Mouse (Mus musculus) gastrocnemius, postnatal 10 days (tissue): ENCODE measurements around the gene Snx29. TPM values are rescaled to one million over a fixed set of nuclear protein-coding genes. Genes with fewer than 3 reads are reported as not detected.
"Not testable (repeated sequence)": the region's sequence is repeated elsewhere in the genome, so short reads cannot be mapped to it uniquely, and the experiment has no call there.

Source experiments
- DNase-seq: peaks from one replicate; pipeline ENCODE4 v3.0.0; 2021; ENCODE audit warnings: mixed read lengths
- total RNA-seq, 2 experiments: library from RNA; stranded (reverse); gene quantifications; 2 replicates each; pipeline ENCODE4 v1.2.3; 2021

Snx29 gene
- total RNA-seq, 2 experiments from 2014 or later = 12.9 to 16.0 TPM

DNA sequence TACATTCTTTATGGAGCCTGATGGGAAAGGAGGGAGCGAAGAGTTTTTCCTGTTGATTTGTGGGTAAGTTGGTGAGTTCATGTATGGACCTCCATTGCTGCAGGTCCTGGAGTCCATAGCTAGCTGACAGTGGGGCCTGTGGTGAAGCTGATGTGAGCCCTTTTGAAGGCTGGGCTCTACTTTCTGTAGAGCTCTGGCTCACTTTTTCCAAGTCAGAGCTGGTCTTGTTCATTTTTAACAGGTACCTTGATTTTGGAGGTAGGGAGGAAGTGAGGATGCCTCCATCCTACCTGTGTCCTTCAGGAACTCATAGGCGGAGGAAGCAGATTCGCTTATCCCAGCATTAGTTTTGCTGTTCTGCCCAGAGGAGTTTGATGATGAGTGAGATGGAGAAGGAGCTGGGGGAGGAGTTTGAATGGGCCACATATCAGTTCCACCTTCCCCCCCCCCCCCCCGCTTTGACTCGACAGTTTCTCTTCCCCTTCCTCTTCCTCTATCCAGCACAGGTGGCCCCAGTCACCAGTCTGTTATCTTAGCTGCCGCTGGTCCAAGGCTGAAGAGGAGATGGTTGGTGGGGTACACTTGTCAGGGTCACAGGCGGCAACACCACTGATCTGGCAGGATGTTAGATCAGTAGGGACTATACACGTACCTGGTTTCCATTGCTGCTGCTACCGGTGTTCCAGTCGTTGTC, 173.4 kb downstream of the Snx29 start:
- DNase-seq = no peak

GRCm38 (mm10) chr16:11496721-11497120, 174.0 kb downstream of the Snx29 start:
- peak; percentile 29 for DNase-seq

- no peak for DNase-seq
These were observed 177.4 kb downstream of the Snx29 start for GRCm38 (mm10) chr16:11500061-11500460.

GRCm38 (mm10) chr16:11501138-11501537, 178.4 kb downstream of the Snx29 start:
- DNase-seq = no peak

- DNase-seq = no peak
These were observed 178.9 kb downstream of the Snx29 start for GRCm38 (mm10) chr16:11501611-11502010.

- DNase-seq = no peak
These were observed 182.2 kb downstream of the Snx29 start for GRCm38 (mm10) chr16:11504666-11505491.

DNA sequence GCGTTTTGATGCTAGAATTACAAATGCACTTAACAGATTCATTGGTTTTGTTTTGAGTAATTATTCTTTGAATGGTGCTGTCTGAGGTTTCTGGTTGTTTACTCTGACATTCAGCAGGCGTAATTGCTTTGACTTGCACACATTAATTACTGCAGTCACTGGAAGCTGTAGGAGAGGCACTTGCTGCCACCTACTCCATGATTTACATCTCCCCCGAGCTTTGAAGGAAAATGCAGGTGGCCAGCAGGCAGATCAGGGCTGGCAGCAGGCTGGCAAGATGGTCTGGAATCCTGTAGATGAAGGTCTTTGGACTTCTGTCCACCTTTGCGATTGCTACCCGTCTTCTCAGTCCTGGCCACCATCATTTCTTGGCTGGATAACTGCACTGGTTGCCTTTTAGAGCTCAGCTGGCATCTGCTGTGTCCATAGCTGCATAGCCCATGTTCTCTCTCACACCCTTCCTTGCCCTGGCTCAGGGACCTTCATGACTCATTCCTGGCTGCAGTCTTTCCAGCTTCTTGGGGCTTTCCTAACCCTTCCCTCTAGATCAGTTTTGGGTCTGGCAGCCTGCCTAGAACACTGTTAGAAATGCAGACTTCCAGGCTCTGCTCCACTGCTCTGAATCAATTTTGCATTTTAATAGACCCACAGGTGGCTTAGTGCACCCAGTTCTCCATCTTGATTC, 182.9 kb downstream of the Snx29 start:
- DNase-seq = peak; percentile 66

- no peak for DNase-seq
These were observed 184.6 kb downstream of the Snx29 start for GRCm38 (mm10) chr16:11507188-11507731.

DNA sequence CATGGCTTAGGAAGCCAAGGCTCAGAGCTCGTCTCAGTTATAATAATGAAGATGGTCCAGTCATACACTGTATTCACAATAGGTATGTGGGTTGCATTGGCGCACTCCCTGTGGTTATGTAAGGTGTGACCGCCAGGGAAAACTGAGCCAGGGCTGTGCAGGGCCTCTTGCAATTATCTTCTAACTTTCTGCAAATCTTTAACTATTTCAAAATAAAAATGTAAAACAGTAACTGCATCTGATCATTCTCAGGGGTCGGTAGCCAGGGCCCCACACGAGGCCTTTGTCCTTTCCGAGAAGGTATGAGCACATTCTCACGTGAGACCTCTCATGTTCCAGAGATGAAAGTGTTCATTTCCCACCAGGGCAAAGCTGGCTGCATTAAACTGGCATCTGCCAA, 185.6 kb downstream of the Snx29 start:
- DNase-seq = no peak

DNA sequence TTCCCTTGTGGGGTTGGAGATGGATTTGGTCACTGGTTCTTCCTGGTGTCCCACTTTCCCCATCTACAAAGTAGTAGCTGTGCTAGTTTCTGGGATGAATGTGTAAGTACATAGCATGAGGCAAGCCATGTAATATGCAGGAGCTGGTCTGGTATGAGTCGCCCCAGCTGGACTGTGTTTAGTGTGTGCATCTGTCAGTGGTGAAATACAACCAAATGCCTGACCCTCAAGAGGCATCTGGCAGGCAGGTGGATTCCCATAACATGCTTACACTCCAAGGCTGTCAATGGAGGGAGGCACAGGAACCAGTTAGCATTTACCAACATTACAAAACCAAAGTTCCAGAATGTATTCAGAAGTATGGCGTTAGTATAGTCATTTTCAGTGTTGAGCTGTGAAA, 187.7 kb downstream of the Snx29 start:
- no peak for DNase-seq

GRCm38 (mm10) chr16:11510854-11511253, 188.1 kb downstream of the Snx29 start:
- no peak for DNase-seq

GRCm38 (mm10) chr16:11511696-11512095, 189.0 kb downstream of the Snx29 start:
- DNase-seq = not testable (repeated sequence)

DNA sequence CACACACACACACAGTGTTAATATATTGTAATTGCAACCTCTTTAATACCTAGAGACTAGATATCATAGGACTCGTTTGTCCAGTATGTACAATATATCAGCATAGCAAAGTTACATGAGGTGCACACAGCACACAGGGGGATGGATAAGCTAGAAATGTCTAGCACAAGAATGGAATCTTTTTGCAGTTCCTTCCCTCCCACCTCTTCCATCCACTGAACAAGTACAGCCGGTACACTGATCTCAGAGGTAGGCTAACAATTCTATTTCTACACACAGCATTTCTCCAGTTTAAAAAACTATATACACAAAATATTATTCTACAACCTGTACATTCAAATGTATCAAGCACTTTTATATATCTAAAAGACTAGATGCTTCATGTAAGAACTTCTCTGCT, 194.0 kb downstream of the Snx29 start:
- no peak for DNase-seq

GRCm38 (mm10) chr16:11517385-11517784, 194.7 kb downstream of the Snx29 start:
- no peak for DNase-seq

DNA sequence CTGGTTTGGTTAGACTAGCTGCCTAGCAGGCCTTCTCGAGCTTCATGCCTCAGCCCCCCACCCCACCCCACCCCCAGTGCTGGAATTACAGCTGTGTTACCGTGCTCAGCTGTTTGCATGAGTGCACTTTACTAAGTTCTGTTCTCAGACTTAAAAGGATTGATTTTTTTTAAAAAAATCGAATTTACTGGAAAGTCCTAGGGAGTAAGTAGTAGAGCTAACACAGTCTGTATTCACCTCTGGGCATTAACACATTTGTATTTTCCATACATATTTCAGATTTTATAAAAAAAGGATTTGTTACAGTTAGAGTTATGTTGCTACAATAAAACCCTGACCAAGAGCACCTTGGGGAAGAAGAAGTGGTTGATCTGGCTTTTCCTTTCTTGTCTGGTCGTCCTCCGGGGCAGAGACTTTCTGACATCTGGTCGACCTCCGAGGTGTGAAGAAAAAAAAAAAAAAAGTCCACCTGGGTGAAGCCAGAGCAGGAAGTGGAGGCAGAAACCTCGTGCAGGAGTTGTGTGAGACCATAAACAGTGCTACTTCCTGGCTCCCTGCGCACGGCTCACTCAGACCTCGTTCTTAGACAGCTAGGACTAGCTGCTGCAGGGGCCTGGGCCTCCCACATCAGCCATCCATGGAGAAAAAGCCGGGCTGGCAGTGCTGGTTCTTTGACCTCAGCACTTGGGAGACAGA, 196.2 kb downstream of the Snx29 start:
- no peak for DNase-seq

DNA sequence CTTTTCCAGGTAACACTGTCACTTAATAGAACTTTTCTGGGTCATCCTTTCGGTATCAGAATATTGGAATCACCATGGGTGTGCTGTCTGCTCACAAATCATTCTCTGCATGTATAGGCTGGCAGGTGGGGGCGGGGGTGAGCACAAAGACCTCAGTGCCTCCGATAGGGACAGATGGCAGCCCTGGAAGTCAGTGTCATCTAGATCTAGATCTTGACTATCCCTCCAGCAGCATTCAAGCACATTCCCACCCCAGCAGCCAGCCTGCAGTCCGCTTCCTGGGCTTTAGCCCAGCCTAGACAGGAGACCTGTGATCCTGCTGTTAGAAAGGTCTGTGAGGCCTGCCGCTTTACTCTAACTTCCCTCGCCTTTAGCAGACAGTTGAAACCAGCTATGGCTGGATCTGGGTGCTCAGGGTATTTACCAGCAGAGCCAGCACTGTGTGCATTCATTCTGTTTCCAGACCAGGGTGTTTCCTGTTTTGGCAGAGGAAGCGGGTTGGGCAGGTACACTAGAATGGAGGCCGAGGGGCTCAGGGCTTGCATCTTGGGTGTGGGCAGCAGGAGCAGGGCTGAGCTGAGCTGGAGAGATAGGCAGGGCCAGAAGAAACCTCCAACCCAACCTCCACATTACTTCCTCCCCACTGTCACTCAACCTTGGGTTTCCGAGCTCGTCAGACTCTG, 203.5 kb downstream of the Snx29 start:
- no peak for DNase-seq

DNA sequence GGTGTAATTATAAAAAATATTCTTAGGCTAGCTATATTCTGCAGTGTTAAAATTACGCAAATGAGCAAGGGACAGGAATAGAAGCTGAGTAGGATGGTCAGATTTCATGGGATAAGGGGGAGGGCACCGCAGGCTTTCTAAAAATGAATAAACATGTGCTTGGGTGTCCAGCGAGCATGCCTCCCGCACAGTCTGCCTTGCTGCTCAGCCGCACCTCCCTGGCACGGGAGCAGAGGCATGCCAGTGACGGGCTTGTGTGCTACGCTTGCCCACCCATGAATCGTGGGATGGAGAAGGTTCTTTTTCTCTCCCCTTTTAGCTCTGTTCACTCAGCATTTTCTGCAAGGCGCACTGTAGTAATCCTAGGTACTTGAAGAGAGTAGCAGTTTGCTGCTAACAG, 204.3 kb downstream of the Snx29 start:
- no peak for DNase-seq

DNA sequence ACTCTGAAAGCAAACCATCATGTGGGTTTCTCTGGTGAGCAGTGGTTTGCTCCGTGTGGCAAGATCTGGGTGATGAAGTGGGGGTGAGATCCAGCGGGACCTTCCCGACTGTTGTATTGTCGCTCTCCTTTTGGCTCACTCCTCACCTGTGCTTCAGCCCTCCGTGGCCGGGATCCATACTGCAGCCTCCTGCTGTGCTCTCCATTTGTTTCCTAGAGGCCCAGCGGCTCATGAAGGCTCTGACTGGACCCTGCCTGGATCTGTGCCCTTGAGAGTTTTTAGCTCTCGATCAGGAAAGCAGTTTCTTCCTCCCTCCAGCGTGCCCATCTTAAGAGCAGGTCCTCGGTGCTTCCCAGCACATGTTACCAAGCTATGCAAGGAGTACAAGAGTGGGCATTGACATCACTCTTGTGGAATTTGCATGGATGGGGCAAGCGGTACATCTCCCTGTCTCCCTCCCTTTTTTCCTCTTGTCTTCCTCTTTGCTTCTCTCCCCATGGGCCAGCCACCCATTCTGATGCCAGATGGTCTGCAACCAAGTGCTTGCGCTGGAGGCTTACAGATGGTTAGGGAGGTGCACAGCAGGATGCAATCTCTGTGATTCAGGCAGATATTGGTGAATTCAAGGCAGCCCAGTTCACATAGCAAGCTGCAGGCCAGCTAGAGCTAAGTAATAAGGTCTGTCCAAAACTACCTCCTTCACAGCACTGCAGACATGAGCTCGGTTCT, 207.9 kb downstream of the Snx29 start:
- peak; percentile 15 for DNase-seq

GRCm38 (mm10) chr16:11531441-11531840, 208.7 kb downstream of the Snx29 start:
- DNase-seq = no peak

GRCm38 (mm10) chr16:11532592-11532991, 209.9 kb downstream of the Snx29 start:
- peak; percentile 79 for DNase-seq

GRCm38 (mm10) chr16:11533441-11533840, 210.7 kb downstream of the Snx29 start:
- no peak for DNase-seq
